Mouse (Mus musculus): ENCODE data around the gene Nhlh1. TPM values are rescaled to one million over a fixed set of nuclear protein-coding genes. Genes with fewer than 3 reads are reported as not detected.

Gene Nhlh1
- polyA plus RNA-seq, 1 experiment from 2014 or later: not detected

- no peak overlapping the region for H3K9ac ChIP-seq
- no peak overlapping the region for H3K4me3 ChIP-seq
- no peak overlapping the region for H3K4me2 ChIP-seq
- 83% methylated on average over 9 of the region's 9 CpGs for WGBS
- H3K36me3 ChIP-seq: peaks cover 17% of the 10 kb centered on the region
- peaks cover 36% of the 10 kb centered on the region for H3K4me1 ChIP-seq (replicated peaks)
- H3K27me3 ChIP-seq (replicated peaks): no peaks in the 10 kb centered on the region
- no peak for ATAC-seq (ENCODE audit: insufficient number of reproducible peaks, low FRiP score)
- no peaks in the 10 kb centered on the region for H3K9me3 ChIP-seq (replicated peaks)
- H3K27ac ChIP-seq (ENCODE audit: poor library complexity, severe bottlenecking): no peak overlapping the region
Observed at GRCm38 (mm10) chr1:172014771-172015170, 42.6 kb downstream of the Nhlh1 start.

GRCm38 (mm10) chr1:172012030-172012429 is 45.3 kb downstream of the Nhlh1 start:
- H3K4me2 ChIP-seq: no peak overlapping the region
- H3K4me3 ChIP-seq: no peak overlapping the region
- 22% methylated on average over 5 of the region's 5 CpGs for WGBS
- no peak overlapping the region for H3K27ac ChIP-seq (ENCODE audit: poor library complexity, severe bottlenecking)
- H3K9ac ChIP-seq: no peak overlapping the region
- no peaks in the 10 kb centered on the region for H3K27me3 ChIP-seq (replicated peaks)
- peaks cover 17% of the 10 kb centered on the region for H3K4me1 ChIP-seq (replicated peaks)
- no peaks in the 10 kb centered on the region for H3K9me3 ChIP-seq (replicated peaks)
- peaks cover 44% of the 10 kb centered on the region for H3K36me3 ChIP-seq
- no peak for ATAC-seq (ENCODE audit: insufficient number of reproducible peaks, low FRiP score)

- no peak overlapping the region for H3K4me3 ChIP-seq
- 92% methylated on average over 20 of the region's 20 CpGs for WGBS
- peaks cover 61% of the 10 kb centered on the region for H3K36me3 ChIP-seq
- H3K27me3 ChIP-seq (replicated peaks): no peaks in the 10 kb centered on the region
- H3K9ac ChIP-seq: no peak overlapping the region
- H3K9me3 ChIP-seq (replicated peaks): no peaks in the 10 kb centered on the region
- no peak overlapping the region for H3K27ac ChIP-seq (ENCODE audit: poor library complexity, severe bottlenecking)
- no peak for ATAC-seq (ENCODE audit: insufficient number of reproducible peaks, low FRiP score)
- H3K4me2 ChIP-seq: no peak overlapping the region
- no peaks in the 10 kb centered on the region; the same call in 1 of the 2 replicates for H3K4me1 ChIP-seq (replicated peaks)
Observed at GRCm38 (mm10) chr1:172010042-172010824, 47.1 kb downstream of the Nhlh1 start.

- no peaks in the 10 kb centered on the region for H3K9me3 ChIP-seq (replicated peaks)
- no peaks in the 10 kb centered on the region for H3K27me3 ChIP-seq (replicated peaks)
- peaks cover 69% of the 10 kb centered on the region for H3K36me3 ChIP-seq
- no peak overlapping the region for H3K9ac ChIP-seq
- no peak overlapping the region for H3K4me3 ChIP-seq
- no peak overlapping the region for H3K4me2 ChIP-seq
- H3K4me1 ChIP-seq (replicated peaks): no peaks in the 10 kb centered on the region; the same call in 1 of the 2 replicates
- 89% methylated on average over 21 of the region's 21 CpGs for WGBS
- H3K27ac ChIP-seq (ENCODE audit: poor library complexity, severe bottlenecking): no peak overlapping the region
- no peak for ATAC-seq (ENCODE audit: insufficient number of reproducible peaks, low FRiP score)
Observed at GRCm38 (mm10) chr1:172009406-172009805, 48.0 kb downstream of the Nhlh1 start.

GRCm38 (mm10) chr1:172008351-172008750 is 49.0 kb downstream of the Nhlh1 start:
- Histone ChIP-seq H3K36me3 (peaks cover 79% of the 10 kb centered on the region), H3K4me2 (no peak overlapping the region), H3K9ac (no peak overlapping the region), H3K9me3 (replicated peaks) (no peaks in the 10 kb centered on the region), H3K4me3 (no peak overlapping the region), H3K4me1 (replicated peaks) (no peaks in the 10 kb centered on the region; the same call in 1 of the 2 replicates), H3K27me3 (replicated peaks) (no peaks in the 10 kb centered on the region), H3K27ac (ENCODE audit: poor library complexity, severe bottlenecking) (no peak overlapping the region)
- 87% methylated on average over 9 of the region's 9 CpGs for WGBS
- no peak for ATAC-seq (ENCODE audit: insufficient number of reproducible peaks, low FRiP score)

GRCm38 (mm10) chr1:172007761-172008160 is 49.6 kb downstream of the Nhlh1 start:
- no peak overlapping the region for H3K4me3 ChIP-seq
- no peak overlapping the region for H3K9ac ChIP-seq
- H3K4me2 ChIP-seq: no peak overlapping the region
- no peaks in the 10 kb centered on the region for H3K4me1 ChIP-seq (replicated peaks)
- no peaks in the 10 kb centered on the region for H3K27me3 ChIP-seq (replicated peaks)
- peaks cover 82% of the 10 kb centered on the region for H3K36me3 ChIP-seq
- no peak overlapping the region for H3K27ac ChIP-seq (ENCODE audit: poor library complexity, severe bottlenecking)
- ATAC-seq (ENCODE audit: insufficient number of reproducible peaks, low FRiP score): no peak
- no peaks in the 10 kb centered on the region for H3K9me3 ChIP-seq (replicated peaks)
- WGBS: 92% methylated on average over 21 of the region's 21 CpGs

Other genes starting within 250 kb of the Nhlh1 start
- 0.98 and 1.7 TPM in 2 replicates for gene Cd84, start 217.9 kb downstream of the Nhlh1 start, polyA plus RNA-seq (2016; fragmentation: Nextera tagmentation; extraction: Ambion mirVana)
- not detected in 2 replicates for gene Gm10521, start 161.9 kb downstream of the Nhlh1 start, polyA plus RNA-seq (2016; fragmentation: Nextera tagmentation; extraction: Ambion mirVana)
- not detected in 2 replicates for gene Slamf6, start 140.1 kb downstream of the Nhlh1 start, polyA plus RNA-seq (2016; fragmentation: Nextera tagmentation; extraction: Ambion mirVana)
- gene Vangl2, start 29.1 kb downstream of the Nhlh1 start, polyA plus RNA-seq (2016; fragmentation: Nextera tagmentation; extraction: Ambion mirVana): 13.5 and 14.4 TPM in 2 replicates
- 214 and 219 TPM in 2 replicates for gene Copa, start 25.0 kb upstream of the Nhlh1 start, polyA plus RNA-seq (2016; fragmentation: Nextera tagmentation; extraction: Ambion mirVana)
- 132 TPM in 2 replicates for gene Ncstn, start 25.2 kb upstream of the Nhlh1 start, polyA plus RNA-seq (2016; fragmentation: Nextera tagmentation; extraction: Ambion mirVana)
- 133 and 139 TPM in 2 replicates for gene Pex19, start 69.2 kb upstream of the Nhlh1 start, polyA plus RNA-seq (2016; fragmentation: Nextera tagmentation; extraction: Ambion mirVana)
- gene Dcaf8, start 90.5 kb upstream of the Nhlh1 start, polyA plus RNA-seq (2016; fragmentation: Nextera tagmentation; extraction: Ambion mirVana): 123 and 125 TPM in 2 replicates
- 156 and 164 TPM in 2 replicates for gene Pea15a, start 149.2 kb upstream of the Nhlh1 start, polyA plus RNA-seq (2016; fragmentation: Nextera tagmentation; extraction: Ambion mirVana)
- gene Casq1, start 162.3 kb upstream of the Nhlh1 start, polyA plus RNA-seq (2016; fragmentation: Nextera tagmentation; extraction: Ambion mirVana): 182 and 185 TPM in 2 replicates
- gene Atp1a4, start 200.8 kb upstream of the Nhlh1 start, polyA plus RNA-seq (2016; fragmentation: Nextera tagmentation; extraction: Ambion mirVana): 0.17 and 0.19 TPM in 2 replicates
- gene Igsf8, start 204.1 kb upstream of the Nhlh1 start, polyA plus RNA-seq (2016; fragmentation: Nextera tagmentation; extraction: Ambion mirVana): 24.0 and 26.1 TPM in 2 replicates
- gene Atp1a2, start 240.5 kb upstream of the Nhlh1 start, polyA plus RNA-seq (2016; fragmentation: Nextera tagmentation; extraction: Ambion mirVana): 23.4 and 25.9 TPM in 2 replicates